Comparison of ENCODE assay signal across 9 mouse cellular contexts in genomic region chr10:75364214-75364690, GRCm38 (mm10). TPM values are rescaled to one million over a fixed set of nuclear protein-coding genes. Genes with fewer than 3 reads are reported as not detected.
DNase-seq lines count a peak whose midpoint lies in the region; ATAC-seq and TF ChIP-seq lines count a peak whose summit lies in the region.
"Not testable (repeated sequence)": the region's sequence is repeated elsewhere in the genome, so short reads cannot be mapped to it uniquely, and the experiment has no call there.
"Had no signal": no experiment of that assay in that cellular context is flagged by ENCODE, and none has a peak within 500 bp of the region (broad histone marks: within the 10 kb centered on the region; RNA-seq: fewer than 3 reads in every experiment).

No protein-coding gene starts in this region.

- not testable (repeated sequence) for H3K9ac ChIP-seq in kidney, postnatal 0 days (ENCODE audit: low read depth, low read length); liver, embryonic 13.5 days; neural tube, embryonic 11.5 days (ENCODE audit: low read length)

- peak; percentile 57; the same call in 1 of the 2 replicates for ATAC-seq in kidney, postnatal 0 days (replicated peaks; ENCODE audit: low FRiP score, low read depth)
- ATAC-seq in liver, embryonic 13.5 days (ENCODE audit: low read depth), result 0 out of 2 replicates have a peak, but pooled peaks have one; percentile 31
- peak; percentile 79 for ATAC-seq in neural tube, embryonic 11.5 days (ENCODE audit: insufficient read depth, low FRiP score, low TSS enrichment)

- TF ChIP-seq CTCF in kidney, postnatal 0 days (IDR thresholded peaks at IDR 0.05; ENCODE audit: low read depth), result not testable (repeated sequence)

- H3K4me2 ChIP-seq in kidney, postnatal 0 days (ENCODE audit: low read length); liver, embryonic 13.5 days; neural tube, embryonic 11.5 days (ENCODE audit: low read depth): not testable (repeated sequence)

- H3K4me1 ChIP-seq in kidney, postnatal 0 days (replicated peaks; ENCODE audit: insufficient read depth, low read length); liver, embryonic 13.5 days (replicated peaks); neural tube, embryonic 11.5 days (ENCODE audit: control insufficient read depth, insufficient read depth, low read length): not testable (repeated sequence)

- 21% methylated on average over 1 of the region's 1 CpGs for WGBS in kidney, postnatal 0 days
- WGBS in liver, embryonic 13.5 days (ENCODE audit: insufficient replicate concordance), result 8% methylated on average over 1 of the region's 1 CpGs
- 35% methylated on average over 1 of the region's 1 CpGs for WGBS in neural tube, embryonic 11.5 days

- H3K36me3 ChIP-seq in kidney, postnatal 0 days (ENCODE audit: insufficient read depth, low read length); liver, embryonic 13.5 days; neural tube, embryonic 11.5 days (ENCODE audit: control insufficient read depth, insufficient read depth, low read length): not testable (repeated sequence)

- peak; percentile 73 for DNase-seq in adipocyte (ENCODE audit: low spot score)
- DNase-seq in cerebellum, postnatal 25 days, result peak; percentile 63 to 79
- DNase-seq in frontal cortex, postnatal 10 days (ENCODE audit: low spot score in 2 of 2), result peak; percentile 7 to 19
- peak; percentile 37 to 39 for DNase-seq in heart, postnatal 36 days
- DNase-seq in kidney, postnatal 0 days (ENCODE audit: low spot score), result peak; percentile 78
- not testable (repeated sequence) for DNase-seq in liver, embryonic 13.5 days
- DNase-seq in neural tube, embryonic 11.5 days (ENCODE audit: low spot score), result peak; percentile 54
- peak; percentile 7 for DNase-seq in urinary bladder, postnatal 14 days (ENCODE audit: low spot score)

- H3K27me3 ChIP-seq in kidney, postnatal 0 days (ENCODE audit: insufficient read depth, low read length); liver, embryonic 13.5 days; neural tube, embryonic 11.5 days (ENCODE audit: control insufficient read depth, insufficient read depth, low read length): not testable (repeated sequence)

- not testable (repeated sequence) for H3K9me3 ChIP-seq in kidney, postnatal 0 days (replicated peaks; ENCODE audit: low read length); liver, embryonic 13.5 days (replicated peaks); neural tube, embryonic 11.5 days (ENCODE audit: control insufficient read depth, low read length)

- H3K27ac ChIP-seq in kidney, postnatal 0 days, result peak overlapping the region; percentile 64
- not testable (repeated sequence) for H3K27ac ChIP-seq in liver, embryonic 13.5 days; neural tube, embryonic 11.5 days (ENCODE audit: low read depth, low read length)

- intact Hi-C loops in heart, postnatal 36 days (cut with DNase I), result not testable (repeated sequence)

- not testable (repeated sequence) for H3K4me3 ChIP-seq in kidney, postnatal 0 days (replicated peaks; ENCODE audit: low read depth, low read length); liver, embryonic 13.5 days (replicated peaks); neural tube, embryonic 11.5 days (ENCODE audit: low read depth, low read length)

RNA-seq across cellular contexts. Expression of gene Upb1, which starts 36.7 kb away (rescaled TPM):
- total RNA-seq in heart, postnatal 36 days (2021), result 1 to 10 TPM in 1 of 2 experiments, under 1 TPM in 1; 0.65 to 1.3 TPM
- polyA plus RNA-seq in kidney, postnatal 0 days (2015; fragmentation: Nextera tagmentation; extraction: Ambion mirVana), result 11.9 and 13.1 TPM in 2 replicates
- polyA plus RNA-seq in liver, embryonic 13.5 days (2015; fragmentation: Nextera tagmentation; extraction: Ambion mirVana), result 12.0 and 14.2 TPM in 2 replicates
- not detected in 2 replicates for polyA plus RNA-seq in neural tube, embryonic 11.5 days (2014; fragmentation: Nextera tagmentation; extraction: Ambion mirVana)
- total RNA-seq: gastrocnemius, postnatal 36 days had no signal

RNA-seq across cellular contexts. Expression of gene Adora2a, which starts 47.6 kb away (rescaled TPM):
- 10 to 100 TPM in 1 of 2 experiments, 1 to 10 TPM in 1; 9.2 to 16.7 TPM for total RNA-seq in heart, postnatal 36 days (2021)
- polyA plus RNA-seq in kidney, postnatal 0 days (2015; fragmentation: Nextera tagmentation; extraction: Ambion mirVana), result 5.2 and 6.3 TPM in 2 replicates
- 1.5 and 1.7 TPM in 2 replicates for polyA plus RNA-seq in liver, embryonic 13.5 days (2015; fragmentation: Nextera tagmentation; extraction: Ambion mirVana)
- 4.1 and 4.5 TPM in 2 replicates for polyA plus RNA-seq in neural tube, embryonic 11.5 days (2014; fragmentation: Nextera tagmentation; extraction: Ambion mirVana)

Comparison
In these comparisons a context has a peak if more than half of its experiments do, and no peak if none do; other contexts are left out.
1. RNA of gene Upb1, which starts 36.7 kb away (polyA plus RNA-seq): 12.0 to 14.2 TPM in liver, embryonic 13.5 days and 11.9 to 13.1 TPM in kidney, postnatal 0 days; not detected in neural tube, embryonic 11.5 days; every median in the first group is over 10 times any median in the second.
2. Peak in every context shown above with its lines, with median percentiles within 50 percentile points of each other: ATAC-seq.